Mouse (Mus musculus): ENCODE measurements around the gene Igfbp3.
A peak's percentile ranks its signal among the peaks of the same experiment; 100 is the strongest.

Gene Igfbp3

DNA sequence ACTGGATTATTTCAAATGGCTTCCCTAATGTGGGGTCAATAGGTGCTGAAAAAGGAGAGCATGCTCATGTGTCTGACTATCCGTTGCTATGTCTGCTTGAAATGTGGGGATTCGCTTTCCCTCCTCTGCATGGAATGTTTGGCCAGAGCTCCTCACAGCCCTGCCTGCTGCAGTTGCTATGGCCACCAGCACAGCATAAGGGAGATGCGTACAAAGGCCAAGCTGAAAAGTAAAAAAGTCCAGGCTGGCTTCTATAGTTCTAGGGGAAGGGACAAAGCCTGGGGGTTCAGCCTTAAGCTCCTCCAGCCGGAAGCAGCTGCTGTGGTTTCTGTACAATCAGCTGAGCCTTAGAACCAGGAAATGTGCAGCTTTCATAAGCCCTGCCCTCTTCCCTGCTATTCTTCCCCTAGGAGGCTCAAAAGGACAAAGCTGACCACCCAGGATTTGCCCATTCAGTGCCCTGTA lies 53.1 kb downstream of the Igfbp3 start:
- DNase-seq, result peak in 1 of 2 experiments; percentile 37

- peak in 1 of 2 experiments; percentile 44 for DNase-seq
Measured at GRCm38 (mm10) chr11:7160146-7160545, 53.6 kb downstream of the Igfbp3 start.

GRCm38 (mm10) chr11:7158196-7158595 lies 55.5 kb downstream of the Igfbp3 start:
- peak; percentile 33 to 60 for DNase-seq

- peak in 1 of 2 experiments; percentile 28 for DNase-seq
Measured at GRCm38 (mm10) chr11:7156427-7156826, 57.3 kb downstream of the Igfbp3 start.

All from kidney, postnatal 25 days (tissue).